Mouse (Mus musculus) activated CD4-positive, CD25-positive, alpha-beta regulatory T cell, adult 4 months (primary cell): ENCODE results near the gene Fxyd5. TPM values are rescaled to one million over a fixed set of nuclear protein-coding genes. Genes with fewer than 3 reads are reported as not detected.

ENCODE experiments used
- ATAC-seq: one replicate; pipeline ENCODE4 v1.8.0; 2017
- polyA plus RNA-seq, 2 experiments: library from polyadenylated mRNA; unstranded; fragments of 100-300 nt; shearing (Covaris generic); gene quantifications; one replicate each; pipeline ENCODE4 v1.2.1; 2017

Fxyd5 gene
- polyA plus RNA-seq, 2 experiments from 2014 or later = 2,132 to 2,220 TPM

GRCm38 (mm10) chr7:31040281-31041022 is 1.8 kb downstream of the Fxyd5 start:
- no peak for ATAC-seq

GRCm38 (mm10) chr7:31039011-31039410 is 3.3 kb downstream of the Fxyd5 start:
- ATAC-seq = no peak

GRCm38 (mm10) chr7:31037675-31038074 is 4.6 kb downstream of the Fxyd5 start:
- ATAC-seq = peak; percentile 22

GRCm38 (mm10) chr7:31036917-31037316 is 5.4 kb downstream of the Fxyd5 start:
- ATAC-seq = peak; percentile 5

GRCm38 (mm10) chr7:31035291-31035690 is 7.0 kb downstream of the Fxyd5 start:
- ATAC-seq = no peak

GRCm38 (mm10) chr7:31034789-31035188 is 7.5 kb downstream of the Fxyd5 start:
- ATAC-seq = peak; percentile 14

- ATAC-seq = peak; percentile 77
Measured at GRCm38 (mm10) chr7:31033409-31034165, 8.7 kb downstream of the Fxyd5 start.

- no peak for ATAC-seq
Measured at GRCm38 (mm10) chr7:31031731-31032130, 10.6 kb downstream of the Fxyd5 start.

- ATAC-seq = no peak
Measured at GRCm38 (mm10) chr7:31030717-31031116, 11.6 kb downstream of the Fxyd5 start.

- ATAC-seq = peak; percentile 6
Measured at GRCm38 (mm10) chr7:31028609-31029008, 13.7 kb downstream of the Fxyd5 start.

- no peak for ATAC-seq
Measured at GRCm38 (mm10) chr7:31017104-31017901, 25.0 kb downstream of the Fxyd5 start.

- no peak for ATAC-seq
Measured at GRCm38 (mm10) chr7:31012971-31013370, 29.3 kb downstream of the Fxyd5 start.

GRCm38 (mm10) chr7:31008889-31009288 is 33.4 kb downstream of the Fxyd5 start:
- no peak for ATAC-seq

- ATAC-seq = no peak
Measured at GRCm38 (mm10) chr7:31008175-31008574, 34.1 kb downstream of the Fxyd5 start.

- ATAC-seq = no peak
Measured at GRCm38 (mm10) chr7:31007775-31008174, 34.5 kb downstream of the Fxyd5 start.

- ATAC-seq = peak; percentile 86
Measured at GRCm38 (mm10) chr7:31002650-31003049, 39.6 kb downstream of the Fxyd5 start.

GRCm38 (mm10) chr7:31000505-31001020 is 41.7 kb downstream of the Fxyd5 start:
- peak; percentile 63 for ATAC-seq

- no peak for ATAC-seq
Measured at GRCm38 (mm10) chr7:30996491-30996890, 45.8 kb downstream of the Fxyd5 start.

- no peak for ATAC-seq
Measured at GRCm38 (mm10) chr7:30993986-30994385, 48.3 kb downstream of the Fxyd5 start.

GRCm38 (mm10) chr7:30992148-30992547 is 50.1 kb downstream of the Fxyd5 start:
- ATAC-seq = no peak

GRCm38 (mm10) chr7:30988519-30989162 is 53.6 kb downstream of the Fxyd5 start:
- no peak for ATAC-seq

GRCm38 (mm10) chr7:30985357-30985756 is 56.9 kb downstream of the Fxyd5 start:
- ATAC-seq = no peak
